Mouse (Mus musculus) T-cell, adult 2 months (primary cell): Measurements from ENCODE around the gene Zbtb17.

Source experiments
- DNase-seq: peaks from one replicate; pipeline ENCODE4 v3.0.0; 2022; ENCODE audit warnings: low spot score

The Zbtb17 gene

DNA sequence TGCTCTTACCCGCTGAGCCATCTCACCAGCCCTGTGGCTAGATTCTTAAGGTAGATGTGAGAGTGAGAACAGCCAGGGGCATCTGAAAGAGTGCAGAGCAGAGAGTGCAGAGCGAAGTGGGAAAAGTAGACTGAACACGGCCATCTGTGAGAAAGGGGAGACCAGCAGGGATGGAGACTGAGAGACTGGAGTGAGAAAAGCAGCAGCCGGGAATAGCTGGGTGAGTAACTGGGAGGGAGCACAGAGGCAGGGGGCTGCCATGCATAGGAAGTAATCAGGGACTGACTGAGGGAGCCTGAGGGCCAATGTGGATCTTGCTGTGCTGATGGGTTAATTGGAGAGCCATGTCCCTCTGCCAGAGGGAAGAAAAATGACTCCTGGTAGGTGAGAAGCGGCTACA is 58.3 kb downstream of the Zbtb17 start:
- DNase-seq = no peak

DNA sequence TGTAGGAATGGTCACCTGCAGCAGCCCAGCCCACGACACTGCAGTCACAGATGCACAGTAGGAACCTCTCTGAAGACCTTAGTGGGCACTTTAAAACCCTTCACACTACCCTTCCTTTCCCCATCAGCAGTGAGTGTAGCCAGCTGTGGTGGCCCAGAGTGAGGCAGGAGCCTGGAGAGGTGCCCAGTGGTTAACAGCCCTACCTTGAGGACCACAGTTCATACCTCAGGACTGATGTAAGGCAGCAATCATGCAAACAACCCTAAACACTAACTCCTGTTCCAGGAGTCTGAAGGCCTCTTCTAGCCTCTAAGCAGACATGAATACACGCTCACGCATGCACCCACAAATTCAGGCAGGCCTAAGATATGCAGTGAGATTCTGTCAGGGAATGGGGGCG is 60.0 kb downstream of the Zbtb17 start:
- no peak for DNase-seq

DNA sequence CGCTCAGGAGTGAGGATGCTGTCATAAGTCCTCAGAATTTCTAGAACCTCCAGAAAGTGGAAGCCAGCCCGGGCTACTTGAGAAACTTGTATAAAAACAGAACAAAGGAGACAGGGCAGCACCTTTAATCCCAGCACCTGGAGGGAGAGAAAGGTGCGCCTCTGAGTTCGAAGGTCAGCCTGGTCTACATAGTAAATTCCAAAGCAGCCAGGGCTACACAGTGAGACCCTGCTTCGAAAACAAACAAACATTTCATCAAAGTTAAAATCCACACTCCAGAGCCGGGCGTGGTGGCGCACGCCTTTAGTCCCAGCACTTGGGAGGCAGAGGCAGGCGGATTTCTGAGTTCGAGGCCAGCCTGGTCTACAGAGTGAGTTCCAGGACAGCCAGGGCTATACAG is 61.4 kb downstream of the Zbtb17 start:
- no peak for DNase-seq

DNA sequence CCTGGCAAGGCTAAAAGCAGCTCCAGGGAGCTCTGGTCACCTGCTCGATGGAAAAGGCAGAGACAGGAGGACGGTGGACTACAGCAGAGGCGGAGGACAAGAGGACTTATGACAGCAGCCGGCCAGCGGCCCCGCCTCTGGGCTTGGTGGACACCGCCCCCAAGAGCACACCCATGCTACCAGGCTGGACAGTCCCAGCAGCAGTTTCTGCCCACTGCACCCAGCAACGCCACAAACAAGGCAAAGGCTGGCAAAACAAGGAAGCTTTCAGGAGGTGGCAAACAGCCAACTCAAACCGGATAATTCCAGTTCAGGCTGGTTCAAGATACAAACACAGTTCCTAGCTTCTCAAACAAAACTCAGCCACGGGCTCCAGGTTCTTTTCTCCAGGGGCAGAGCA is 61.9 kb downstream of the Zbtb17 start:
- no peak for DNase-seq

DNA sequence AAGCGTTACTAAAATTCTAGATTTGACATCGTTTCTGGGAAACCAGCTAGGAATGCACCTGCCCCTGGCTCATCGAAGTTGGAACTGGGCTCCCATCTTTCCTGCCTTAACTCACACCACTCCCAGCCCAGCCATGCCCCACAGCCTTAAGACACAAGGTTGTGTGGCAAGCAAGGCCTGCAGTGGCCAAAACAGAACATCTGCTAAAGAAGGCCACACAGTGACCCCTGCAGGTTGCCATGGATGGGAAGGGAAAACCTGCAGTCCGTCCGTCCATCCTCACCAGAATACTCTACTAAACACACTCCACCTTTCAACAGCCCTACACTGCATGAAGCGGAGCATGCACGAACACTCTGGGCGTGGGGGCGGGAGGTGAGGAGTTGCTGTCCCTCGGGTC is 62.4 kb downstream of the Zbtb17 start:
- DNase-seq = no peak

DNA sequence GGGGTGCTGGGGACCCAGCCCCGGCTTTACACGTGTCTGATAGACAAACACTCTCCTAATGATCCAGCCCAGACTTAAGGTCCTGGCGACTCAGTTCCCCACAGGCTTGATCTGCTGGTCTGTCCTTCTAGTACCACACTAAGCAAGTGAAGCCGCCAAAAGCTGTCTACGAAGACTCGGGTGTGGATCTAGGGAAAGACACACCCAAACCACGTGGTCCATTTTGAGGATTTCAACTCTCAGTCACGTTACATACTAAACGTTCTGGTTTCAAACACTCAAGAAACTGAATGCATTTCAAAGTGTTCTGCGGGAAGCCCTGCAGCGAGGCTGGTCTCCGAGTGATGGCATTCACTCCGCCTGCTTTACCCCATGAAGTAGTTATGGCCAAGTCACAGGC is 66.0 kb downstream of the Zbtb17 start:
- no peak for DNase-seq

DNA sequence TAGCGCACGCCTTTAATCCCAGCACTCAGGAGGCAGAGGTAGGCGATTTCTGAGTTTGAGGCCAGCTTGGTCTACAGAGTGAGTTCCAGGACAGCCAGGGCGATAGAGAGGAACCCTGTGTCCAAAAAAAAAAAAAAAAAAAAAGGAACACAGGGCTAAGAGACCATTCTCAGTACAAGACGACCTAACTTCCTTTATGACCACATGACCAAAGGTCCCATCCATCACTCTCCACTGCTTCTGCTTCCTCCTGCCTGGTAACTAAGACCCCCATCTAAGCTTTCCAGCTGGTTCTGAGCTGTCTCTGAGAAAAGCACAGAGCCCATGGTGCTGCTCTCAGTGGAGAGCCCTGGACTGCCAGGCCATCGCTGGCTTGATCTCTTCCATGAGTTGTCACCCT is 67.7 kb downstream of the Zbtb17 start:
- DNase-seq = no peak

DNA sequence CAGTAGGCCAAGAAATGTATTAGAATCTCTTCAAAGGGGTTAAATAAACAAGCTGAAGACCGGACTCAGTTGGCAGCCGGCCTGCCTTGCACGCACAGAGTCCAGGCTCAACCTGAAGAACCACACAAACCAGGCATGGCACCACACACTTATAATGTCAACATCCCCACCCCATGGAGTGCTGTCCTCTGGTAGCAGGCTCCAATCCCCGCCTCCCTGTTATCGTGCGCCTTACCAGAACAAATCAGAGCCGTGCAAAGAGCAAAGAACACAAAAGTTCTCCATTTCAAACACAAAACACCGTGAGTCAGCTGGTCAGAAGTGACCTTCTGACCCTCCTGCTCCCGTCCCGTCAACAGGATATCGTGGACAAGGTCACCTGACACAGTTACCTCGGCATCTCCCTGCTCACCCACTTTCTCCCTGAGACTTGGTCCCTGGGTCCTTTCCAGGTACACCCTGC is 69.8 kb downstream of the Zbtb17 start:
- DNase-seq = no peak
